Mouse (Mus musculus): Measurements from ENCODE around the gene Vsx1. TPM values are rescaled to one million over a fixed set of nuclear protein-coding genes. Genes with fewer than 3 reads are reported as not detected.
A peak's percentile ranks its signal among the peaks of the same experiment; 100 is the strongest.

Vsx1 gene
- polyA plus RNA-seq, 1 experiment, result not detected

- TF ChIP-seq MYOD1 (IDR thresholded peaks at IDR 0.05; ENCODE audit: control insufficient read depth in 1 of 3, insufficient read length in 2 of 3, low read depth in 2 of 3), result no peak
- no peak for TF ChIP-seq POLR2A (IDR thresholded peaks at IDR 0.05; ENCODE audit: insufficient read length, low read depth)
- TF ChIP-seq TCF3 (IDR thresholded peaks at IDR 0.05; ENCODE audit: insufficient read length, low read depth), result no peak
- TF ChIP-seq E2F4 (IDR thresholded peaks at IDR 0.05; ENCODE audit: insufficient read depth), result no peak
- TF ChIP-seq CEBPB (IDR thresholded peaks at IDR 0.05; ENCODE audit: insufficient read depth, poor library complexity, severe bottlenecking), result no peak
- TF ChIP-seq MAX (IDR thresholded peaks at IDR 0.05; ENCODE audit: low read depth), result no peak
- TF ChIP-seq REST (IDR thresholded peaks at IDR 0.05; ENCODE audit: insufficient read depth, insufficient read length), result no peak
- TF ChIP-seq MYOG (IDR thresholded peaks at IDR 0.05; ENCODE audit: control insufficient read depth in 1 of 3, insufficient read depth in 1 of 3, insufficient read length in 2 of 3, low read depth in 2 of 3), result no peak
- TF ChIP-seq USF1 (IDR thresholded peaks at IDR 0.05; ENCODE audit: low read depth), result no peak
- no peak for TF ChIP-seq TCF12 (IDR thresholded peaks at IDR 0.05; ENCODE audit: insufficient read depth, poor library complexity, severe bottlenecking)
- TF ChIP-seq SRF (IDR thresholded peaks at IDR 0.05; ENCODE audit: control insufficient read depth, insufficient read length, low read depth), result no peak
- no peak for TF ChIP-seq POLR2AphosphoS2 (IDR thresholded peaks at IDR 0.05; ENCODE audit: insufficient read length, low read depth)
- Histone ChIP-seq H3K4me3 (no peak overlapping the region), H3ac (ENCODE audit: control insufficient read depth, insufficient read length) (no peak overlapping the region), H3K79me2 (ENCODE audit: control insufficient read depth, insufficient read depth) (no peaks in the 10 kb centered on the region), H3K4me2 (ENCODE audit: low read depth) (peak overlapping the region; percentile 70), H3K27me3 (ENCODE audit: control insufficient read depth, insufficient read depth, insufficient read length) (peaks cover 11% of the 10 kb centered on the region), H3K36me3 (ENCODE audit: control insufficient read depth, insufficient read depth) (no peaks in the 10 kb centered on the region)
Measured at GRCm38 (mm10) chr2:150667065-150667819, 21.9 kb downstream of the Vsx1 start.

- Histone ChIP-seq H3K4me2 (ENCODE audit: low read depth) (no peak overlapping the region), H3K79me2 (ENCODE audit: control insufficient read depth, insufficient read depth) (no peaks in the 10 kb centered on the region), H3K27me3 (ENCODE audit: control insufficient read depth, insufficient read depth, insufficient read length) (peaks cover 11% of the 10 kb centered on the region), H3K4me3 (no peak overlapping the region), H3K36me3 (ENCODE audit: control insufficient read depth, insufficient read depth) (no peaks in the 10 kb centered on the region), H3ac (ENCODE audit: control insufficient read depth, insufficient read length) (no peak overlapping the region)
- no peak for TF ChIP-seq REST (IDR thresholded peaks at IDR 0.05; ENCODE audit: insufficient read depth, insufficient read length)
- TF ChIP-seq POLR2AphosphoS2 (IDR thresholded peaks at IDR 0.05; ENCODE audit: insufficient read length, low read depth), result no peak
- no peak for TF ChIP-seq MAX (IDR thresholded peaks at IDR 0.05; ENCODE audit: low read depth)
- no peak for TF ChIP-seq USF1 (IDR thresholded peaks at IDR 0.05; ENCODE audit: low read depth)
- no peak for TF ChIP-seq POLR2A (IDR thresholded peaks at IDR 0.05; ENCODE audit: insufficient read length, low read depth)
- no peak for TF ChIP-seq TCF3 (IDR thresholded peaks at IDR 0.05; ENCODE audit: insufficient read length, low read depth)
- no peak for TF ChIP-seq MYOD1 (IDR thresholded peaks at IDR 0.05; ENCODE audit: control insufficient read depth in 1 of 3, insufficient read length in 2 of 3, low read depth in 2 of 3)
- no peak for TF ChIP-seq SRF (IDR thresholded peaks at IDR 0.05; ENCODE audit: control insufficient read depth, insufficient read length, low read depth)
- TF ChIP-seq TCF12 (IDR thresholded peaks at IDR 0.05; ENCODE audit: insufficient read depth, poor library complexity, severe bottlenecking), result no peak
- no peak for TF ChIP-seq MYOG (IDR thresholded peaks at IDR 0.05; ENCODE audit: control insufficient read depth in 1 of 3, insufficient read depth in 1 of 3, insufficient read length in 2 of 3, low read depth in 2 of 3)
Measured at GRCm38 (mm10) chr2:150666723-150667064, 22.5 kb downstream of the Vsx1 start.

DNA sequence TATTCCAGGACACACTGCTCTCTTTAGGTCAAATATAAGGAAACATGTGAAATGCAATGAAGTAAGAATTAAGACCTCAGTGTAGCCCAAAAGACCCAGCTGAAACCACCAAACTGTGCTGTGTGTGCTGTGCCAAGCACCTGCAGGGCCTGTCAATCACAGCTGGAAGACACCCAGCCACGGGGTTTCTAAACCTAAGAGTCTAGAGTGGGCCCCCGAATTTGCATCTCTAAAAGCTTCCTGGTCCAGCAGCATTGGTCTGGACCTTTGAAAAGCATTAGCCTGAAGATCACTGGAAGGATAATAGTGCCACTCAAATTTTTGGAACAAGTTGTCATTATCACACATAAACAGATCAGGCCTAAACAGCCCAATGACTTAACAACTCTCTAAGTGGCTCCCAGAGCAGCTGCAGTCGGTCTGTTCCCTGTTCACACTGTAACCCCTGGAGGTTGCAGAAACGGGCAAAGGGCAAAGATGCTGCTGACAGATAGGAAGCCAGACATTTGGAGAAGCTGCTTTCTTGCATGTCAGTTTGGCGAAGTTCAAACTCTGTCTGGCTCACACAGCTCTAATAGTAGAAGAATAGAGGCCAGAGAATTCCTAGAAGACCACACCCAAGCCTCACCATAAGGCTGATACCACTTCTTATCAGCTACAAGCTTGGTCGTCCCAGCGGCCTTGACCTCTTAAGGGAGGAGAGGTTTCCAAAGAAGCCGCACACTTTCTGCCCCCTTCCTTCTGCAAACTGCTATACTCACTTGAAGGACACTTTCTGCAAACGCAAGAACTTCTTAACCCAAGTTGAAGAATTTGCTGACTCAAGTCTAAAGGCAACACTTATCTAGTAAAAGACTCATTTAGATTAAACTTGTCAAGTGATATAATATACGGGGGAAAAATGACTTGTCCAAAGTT is 23.4 kb downstream of the Vsx1 start:
- Histone ChIP-seq H3K36me3 (ENCODE audit: control insufficient read depth, insufficient read depth) (no peaks in the 10 kb centered on the region), H3K79me2 (ENCODE audit: control insufficient read depth, insufficient read depth) (no peaks in the 10 kb centered on the region), H3ac (ENCODE audit: control insufficient read depth, insufficient read length) (no peak overlapping the region), H3K4me3 (no peak overlapping the region), H3K27me3 (ENCODE audit: control insufficient read depth, insufficient read depth, insufficient read length) (peaks cover 11% of the 10 kb centered on the region), H3K4me2 (ENCODE audit: low read depth) (no peak overlapping the region)
- no peak for TF ChIP-seq USF1 (IDR thresholded peaks at IDR 0.05; ENCODE audit: low read depth)
- TF ChIP-seq REST (IDR thresholded peaks at IDR 0.05; ENCODE audit: insufficient read depth, insufficient read length), result no peak
- TF ChIP-seq E2F4 (IDR thresholded peaks at IDR 0.05; ENCODE audit: insufficient read depth), result no peak
- no peak for TF ChIP-seq CEBPB (IDR thresholded peaks at IDR 0.05; ENCODE audit: insufficient read depth, poor library complexity, severe bottlenecking)
- no peak for TF ChIP-seq MYOG (IDR thresholded peaks at IDR 0.05; ENCODE audit: control insufficient read depth in 1 of 3, insufficient read depth in 1 of 3, insufficient read length in 2 of 3, low read depth in 2 of 3)
- no peak for TF ChIP-seq MYOD1 (IDR thresholded peaks at IDR 0.05; ENCODE audit: control insufficient read depth in 1 of 3, insufficient read length in 2 of 3, low read depth in 2 of 3)
- TF ChIP-seq SRF (IDR thresholded peaks at IDR 0.05; ENCODE audit: control insufficient read depth, insufficient read length, low read depth), result no peak

DNA sequence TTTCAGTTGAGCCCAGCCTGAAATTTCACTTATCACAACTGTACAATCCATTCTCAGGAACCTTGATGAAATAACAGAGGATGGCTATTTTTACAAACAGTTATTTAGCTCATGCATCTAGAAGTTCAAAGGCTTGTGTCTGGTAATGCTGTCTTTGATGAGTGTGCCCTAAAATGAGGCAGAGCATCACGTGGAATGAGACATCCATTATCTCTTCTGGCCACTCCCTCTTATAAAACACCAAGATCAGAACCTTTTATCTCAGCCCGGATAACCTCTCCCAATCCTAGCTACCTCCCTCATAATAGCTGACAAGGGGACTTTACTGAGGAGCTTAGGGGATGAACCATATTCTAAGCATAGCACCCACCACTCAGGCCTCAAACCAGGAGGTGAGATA is 24.2 kb downstream of the Vsx1 start:
- no peak overlapping the region for H3K4me2 ChIP-seq (ENCODE audit: low read depth)
- no peak overlapping the region for H3ac ChIP-seq (ENCODE audit: control insufficient read depth, insufficient read length)
- no peak overlapping the region for H3K4me3 ChIP-seq
- no peaks in the 10 kb centered on the region for H3K36me3 ChIP-seq (ENCODE audit: control insufficient read depth, insufficient read depth)
- TF ChIP-seq TCF12 (IDR thresholded peaks at IDR 0.05; ENCODE audit: insufficient read depth, poor library complexity, severe bottlenecking), result no peak
- TF ChIP-seq MYOG (IDR thresholded peaks at IDR 0.05; ENCODE audit: control insufficient read depth in 1 of 3, insufficient read depth in 1 of 3, insufficient read length in 2 of 3, low read depth in 2 of 3), result no peak
- TF ChIP-seq POLR2A (IDR thresholded peaks at IDR 0.05; ENCODE audit: insufficient read length, low read depth), result no peak
- no peak for TF ChIP-seq TCF3 (IDR thresholded peaks at IDR 0.05; ENCODE audit: insufficient read length, low read depth)
- no peak for TF ChIP-seq MYOD1 (IDR thresholded peaks at IDR 0.05; ENCODE audit: control insufficient read depth in 1 of 3, insufficient read length in 2 of 3, low read depth in 2 of 3)
- TF ChIP-seq SRF (IDR thresholded peaks at IDR 0.05; ENCODE audit: control insufficient read depth, insufficient read length, low read depth), result no peak
- TF ChIP-seq POLR2AphosphoS2 (IDR thresholded peaks at IDR 0.05; ENCODE audit: insufficient read length, low read depth), result no peak
- no peak for TF ChIP-seq MAX (IDR thresholded peaks at IDR 0.05; ENCODE audit: low read depth)
- no peak for TF ChIP-seq REST (IDR thresholded peaks at IDR 0.05; ENCODE audit: insufficient read depth, insufficient read length)
- peaks cover 11% of the 10 kb centered on the region for H3K27me3 ChIP-seq (ENCODE audit: control insufficient read depth, insufficient read depth, insufficient read length)
- H3K79me2 ChIP-seq (ENCODE audit: control insufficient read depth, insufficient read depth), result no peaks in the 10 kb centered on the region
